Mouse (Mus musculus) kidney, postnatal 14 days (tissue): Measurements from ENCODE around the gene Olfr1111.
"Not testable (repeated sequence)": the region's sequence is repeated elsewhere in the genome, so short reads cannot be mapped to it uniquely, and the experiment has no call there.

Experiments
- DNase-seq: peaks from one replicate; pipeline ENCODE4 v3.0.0; 2022; ENCODE audit warnings: mixed read lengths

Olfr1111 gene

GRCm38 (mm10) chr2:87152524-87152923, at the start of gene Olfr1111:
Olfr1111 (minus strand) TSS chr2:87152624.
- no peak for DNase-seq

- no peak for DNase-seq
These were observed 35.1 kb upstream of the Olfr1111 start, which contains the start of gene Olfr1112 for GRCm38 (mm10) chr2:87187498-87187897. Olfr1112 (plus strand) TSS chr2:87187798.

GRCm38 (mm10) chr2:87167731-87168130, 15.3 kb upstream of the Olfr1111 start:
- not testable (repeated sequence) for DNase-seq

- DNase-seq: no peak
These were observed 12.2 kb downstream of the Olfr1111 start, which contains the start of gene Olfr1110 for GRCm38 (mm10) chr2:87140200-87140599. Olfr1110 (minus strand) TSS chr2:87140300.

- DNase-seq: no peak
These were observed 38.0 kb downstream of the Olfr1111 start, which contains the start of gene Olfr259 for GRCm38 (mm10) chr2:87114467-87114866. Olfr259 (minus strand) TSS chr2:87114567.
